Mouse (Mus musculus): ENCODE measurements at regions not wholly inside any gene's neighbourhood (a gene's known extent, or its start where the extent isn't known, plus 50 kb on each side); places are given as distances from the start of the nearest gene placed in this dataset.

- TF ChIP-seq UBTF (IDR thresholded peaks at IDR 0.05; ENCODE audit: borderline replicate concordance, insufficient read depth, low read depth, low read length) (no peak), TCF12 (IDR thresholded peaks at IDR 0.05; ENCODE audit: low read depth, low read length) (no peak), SMC3 (IDR thresholded peaks at IDR 0.05; ENCODE audit: low read depth, low read length) (no peak), MAZ (IDR thresholded peaks at IDR 0.05; ENCODE audit: low read depth, low read length) (no peak), ZMIZ1 (IDR thresholded peaks at IDR 0.05; ENCODE audit: low read depth, low read length) (no peak), GATA1 (IDR thresholded peaks at IDR 0.05; ENCODE audit: low read depth, low read length) (no peak), CHD1 (IDR thresholded peaks at IDR 0.05; ENCODE audit: low read depth, low read length) (no peak), RAD21 (IDR thresholded peaks at IDR 0.05; ENCODE audit: low read depth, low read length) (no peak), TAL1 (IDR thresholded peaks at IDR 0.05; ENCODE audit: low read length) (no peak), USF1 (IDR thresholded peaks at IDR 0.05; ENCODE audit: low read depth, low read length) (no peak), POLR2AphosphoS2 (IDR thresholded peaks at IDR 0.05; ENCODE audit: low read length) (no peak), E2F4 (IDR thresholded peaks at IDR 0.05; ENCODE audit: borderline replicate concordance, low read depth, low read length) (no peak), GABPA (IDR thresholded peaks at IDR 0.05; ENCODE audit: low read depth, low read length) (no peak), BHLHE40 (IDR thresholded peaks at IDR 0.05; ENCODE audit: borderline replicate concordance, low read depth, low read length) (no peak)
- Histone ChIP-seq H3K9ac (ENCODE audit: control insufficient read depth, low read depth, low read length, poor library complexity, severe bottlenecking) (no peak overlapping the region), H3K9me3 (replicated peaks; ENCODE audit: insufficient read depth, low read length) (no peaks in the 10 kb centered on the region), H3K27ac (ENCODE audit: control insufficient read depth, low read depth, low read length) (no peak overlapping the region), H3K27me3 (ENCODE audit: control insufficient read depth in 1 of 2, insufficient read depth in 2 of 2, low read length in 2 of 2) (no peaks in the 10 kb centered on the region; a peak in 1 of 4 replicates), H3K36me3 (ENCODE audit: control insufficient read depth in 1 of 2, insufficient read depth in 2 of 2, low read length in 2 of 2) (no peaks in the 10 kb centered on the region), H3K4me1 (ENCODE audit: control insufficient read depth in 1 of 2, insufficient read depth in 2 of 2, low read length in 2 of 2) (no peaks in the 10 kb centered on the region), H3K4me3 (ENCODE audit: control insufficient read depth in 1 of 2, insufficient read depth in 1 of 2, low read depth in 2 of 2, low read length in 2 of 2) (no peak overlapping the region), H3K79me2 (ENCODE audit: control insufficient read depth, insufficient read depth, low read length, poor library complexity) (no peaks in the 10 kb centered on the region)
- no peak for DNase-seq (ENCODE audit: low read depth, low spot score)
Observed at GRCm38 (mm10) chr12:73476421-73476858, 69.8 kb downstream of the Tmem30b start.

DNA sequence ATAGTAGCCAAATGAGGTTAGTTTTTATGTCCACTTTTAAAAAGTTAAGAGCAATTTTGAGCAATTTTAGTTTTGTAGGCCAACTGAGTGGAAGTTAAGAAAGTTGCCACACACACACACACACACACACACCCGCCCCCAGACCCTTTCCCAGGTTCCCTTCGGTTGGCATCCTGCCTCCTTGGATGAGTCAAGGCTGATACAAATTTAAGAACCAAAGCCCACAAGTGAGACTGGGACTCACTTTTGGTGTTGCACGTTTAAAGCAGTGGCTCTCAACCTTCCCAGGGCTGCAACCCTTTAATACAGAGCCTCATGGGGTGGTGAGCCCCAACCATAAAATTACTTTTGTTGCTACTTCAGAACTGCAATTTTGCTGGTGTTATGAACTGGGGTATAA lies 70.4 kb downstream of the Tmem30b start:
- no peak overlapping the region for H3K4me3 ChIP-seq (ENCODE audit: control insufficient read depth in 1 of 2, insufficient read depth in 1 of 2, low read depth in 2 of 2, low read length in 2 of 2)
- no peak for TF ChIP-seq HCFC1 (IDR thresholded peaks at IDR 0.05; ENCODE audit: low read depth, low read length)
- DNase-seq (ENCODE audit: low read depth, low spot score) = no peak
- H3K9me3 ChIP-seq (replicated peaks; ENCODE audit: insufficient read depth, low read length) = no peaks in the 10 kb centered on the region
- no peak overlapping the region for H3K9ac ChIP-seq (ENCODE audit: control insufficient read depth, low read depth, low read length, poor library complexity, severe bottlenecking)
- H3K36me3 ChIP-seq (ENCODE audit: control insufficient read depth in 1 of 2, insufficient read depth in 2 of 2, low read length in 2 of 2) = no peaks in the 10 kb centered on the region
- H3K27me3 ChIP-seq (ENCODE audit: control insufficient read depth in 1 of 2, insufficient read depth in 2 of 2, low read length in 2 of 2) = no peaks in the 10 kb centered on the region; a peak in 1 of 4 replicates
- no peaks in the 10 kb centered on the region for H3K79me2 ChIP-seq (ENCODE audit: control insufficient read depth, insufficient read depth, low read length, poor library complexity)
- no peak overlapping the region for H3K27ac ChIP-seq (ENCODE audit: control insufficient read depth, low read depth, low read length)
- no peaks in the 10 kb centered on the region for H3K4me1 ChIP-seq (ENCODE audit: control insufficient read depth in 1 of 2, insufficient read depth in 2 of 2, low read length in 2 of 2)

DNA sequence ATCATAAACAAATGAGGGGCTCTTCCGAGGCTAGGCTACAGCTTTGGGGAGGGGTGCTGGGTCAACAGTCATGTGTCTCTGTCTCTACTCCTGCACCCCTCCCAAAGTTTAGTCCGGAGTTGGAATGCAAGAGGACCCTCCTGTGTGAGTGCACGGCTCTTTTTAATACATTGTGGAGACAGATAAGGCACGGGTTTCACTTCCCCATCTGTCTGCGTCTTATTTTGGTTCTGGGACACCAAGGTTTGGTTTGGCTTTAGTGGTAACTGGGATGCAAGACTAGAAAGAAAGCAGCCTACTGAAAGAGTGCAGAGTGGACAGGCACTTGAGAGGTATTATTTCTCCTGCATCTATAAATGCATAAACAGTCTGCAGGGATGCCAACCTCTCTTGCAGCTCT lies 71.2 kb downstream of the Tmem30b start:
- peak; percentile 4 for DNase-seq (ENCODE audit: low read depth, low spot score)
- TF ChIP-seq POLR2AphosphoS2 (IDR thresholded peaks at IDR 0.05; ENCODE audit: low read length) (no peak), MEF2A (IDR thresholded peaks at IDR 0.05; ENCODE audit: extremely low read depth, insufficient replicate concordance, low read depth, low read length, poor library complexity, severe bottlenecking) (no peak)

More for the DNA sequence above, 71.2 kb downstream of the Tmem30b start:
- Histone ChIP-seq H3K79me2 (ENCODE audit: control insufficient read depth, insufficient read depth, low read length, poor library complexity) (no peaks in the 10 kb centered on the region), H3K36me3 (ENCODE audit: control insufficient read depth in 1 of 2, insufficient read depth in 2 of 2, low read length in 2 of 2) (no peaks in the 10 kb centered on the region), H3K27me3 (ENCODE audit: control insufficient read depth in 1 of 2, insufficient read depth in 2 of 2, low read length in 2 of 2) (no peaks in the 10 kb centered on the region; a peak in 1 of 4 replicates), H3K4me3 (ENCODE audit: control insufficient read depth in 1 of 2, insufficient read depth in 1 of 2, low read depth in 2 of 2, low read length in 2 of 2) (no peak overlapping the region), H3K9me3 (replicated peaks; ENCODE audit: insufficient read depth, low read length) (no peaks in the 10 kb centered on the region), H3K9ac (ENCODE audit: control insufficient read depth, low read depth, low read length, poor library complexity, severe bottlenecking) (no peak overlapping the region), H3K4me1 (ENCODE audit: control insufficient read depth in 1 of 2, insufficient read depth in 2 of 2, low read length in 2 of 2) (no peaks in the 10 kb centered on the region), H3K27ac (ENCODE audit: control insufficient read depth, low read depth, low read length) (no peak overlapping the region)

All from MEL (cell line).